Mouse (Mus musculus) ES-E14 (cell line): Measurements from ENCODE around the gene Kndc1.

Source experiments
- CHD2 ChIP-seq: IDR thresholded peaks from 2 replicates; pipeline ENCODE4 v1.6.1; 2014; ENCODE audit warnings: mild to moderate bottlenecking, low read depth, low read length, inconsistent platforms
- ZC3H11A ChIP-seq: IDR thresholded peaks from 2 replicates; pipeline ENCODE4 v1.6.1; 2012; ENCODE audit warnings: low read depth, mild to moderate bottlenecking, inconsistent platforms, low read length, borderline replicate concordance
- ZNF384 ChIP-seq: IDR thresholded peaks from 2 replicates; pipeline ENCODE4 v1.6.1; 2012; ENCODE audit warnings: low read depth, low read length, inconsistent platforms

DNA sequence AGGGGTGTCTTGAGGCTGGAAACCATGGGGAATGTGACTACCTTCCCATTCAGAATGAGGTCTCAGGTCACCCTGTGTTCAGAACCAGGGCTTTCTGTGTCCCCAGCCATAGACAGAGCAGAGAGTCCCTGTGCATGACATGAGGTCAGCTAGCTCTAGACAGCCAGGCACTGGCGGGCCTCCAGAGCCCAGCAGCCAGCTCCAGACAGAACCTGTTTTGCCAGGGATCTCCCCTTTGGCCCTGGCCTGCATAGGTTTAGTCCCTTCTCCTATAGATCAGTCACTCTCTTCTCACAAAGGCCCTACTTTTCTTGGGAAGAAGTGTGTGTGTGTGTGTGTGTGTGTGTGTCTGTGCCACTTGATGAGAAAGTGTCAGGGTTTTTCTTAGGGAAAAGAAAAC is 29.6 kb upstream of the Kndc1 start:
- TF ChIP-seq ZNF384 (no peak), CHD2 (no peak), ZC3H11A (no peak)
